Mouse (Mus musculus) leukemia stem cell, adult 10-12 weeks (primary cell): Measurements from ENCODE around the gene Slc25a18. TPM values are rescaled to one million over a fixed set of nuclear protein-coding genes. Genes with fewer than 3 reads are reported as not detected.

Source experiments
- polyA plus RNA-seq: library from polyadenylated mRNA; stranded (reverse); fragments of >175 nt; gene quantifications from 2 replicates; pipeline ENCODE4 v1.2.3, GENCODE M21; 2012; ENCODE audit warnings: low replicate concordance

Gene Slc25a18
- polyA plus RNA-seq = 0.68 and 1.1 TPM in 2 replicates

GRCm38 (mm10) chr6:120773149-120773628 lies at the start of gene Slc25a18:
TSS of gene Slc25a18 (plus strand) at chr6:120773578.

GRCm38 (mm10) chr6:120822307-120822928 lies 49.0 kb downstream of the Slc25a18 start, which contains the start of gene Atp6v1e1:
TSS of gene Atp6v1e1 (minus strand) at chr6:120822793.

DNA sequence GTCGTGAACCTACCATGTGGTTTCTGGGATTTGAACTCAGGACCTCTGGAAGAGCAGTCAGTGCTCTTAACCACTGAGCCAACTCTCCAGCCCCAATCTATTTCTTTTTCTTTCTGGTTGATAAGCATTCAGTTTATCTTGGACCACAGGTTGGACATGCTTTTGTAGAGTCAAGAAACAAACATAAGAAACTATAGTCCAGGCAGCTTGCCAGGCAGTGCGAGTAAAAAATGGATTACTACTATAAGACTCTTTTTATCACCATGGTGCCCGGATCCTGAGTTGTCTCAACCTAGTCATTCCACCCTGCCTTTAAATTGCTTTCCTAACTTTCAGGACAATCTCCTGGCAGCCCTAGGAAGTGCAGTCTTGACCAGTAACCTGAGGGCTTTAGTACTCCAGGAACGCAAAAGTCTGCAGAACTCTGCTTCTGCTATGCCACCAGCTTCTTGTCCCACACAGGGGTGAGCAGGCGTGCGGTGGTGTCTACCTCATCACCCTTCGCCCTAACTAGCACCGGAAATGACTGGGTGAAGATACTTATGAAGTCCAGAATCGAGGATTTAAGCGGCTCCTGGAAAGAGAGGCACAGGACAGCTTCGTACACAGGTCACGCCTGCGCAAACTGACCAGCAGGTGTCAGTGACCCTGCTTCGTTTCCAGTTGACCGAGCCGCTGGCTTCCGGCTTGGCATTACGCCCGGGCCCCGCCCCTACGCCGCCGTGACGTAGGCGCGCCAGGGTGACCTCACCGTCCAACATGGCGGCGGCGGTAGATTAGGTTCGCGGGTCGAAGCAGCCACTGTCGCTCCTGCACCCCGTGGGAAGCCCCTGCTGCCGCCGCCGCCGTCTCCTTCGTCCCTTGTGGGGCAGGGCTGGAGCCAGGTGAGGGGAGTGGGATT lies 62.3 kb downstream of the Slc25a18 start, which contains the start of gene Bcl2l13:
Gene Bcl2l13, plus strand, starts transcription at position 739 of the 901 bp plus-strand sequence.

Other genes starting within 250 kb of the Slc25a18 start
- gene Hdhd5, start 242.3 kb upstream of the Slc25a18 start, polyA plus RNA-seq = 9.0 and 13.4 TPM in 2 replicates
- gene Cecr2, start 107.2 kb upstream of the Slc25a18 start, polyA plus RNA-seq = 52.4 and 81.6 TPM in 2 replicates
- 18.6 and 82.6 TPM in 2 replicates for gene Atp6v1e1, start 49.2 kb downstream of the Slc25a18 start, polyA plus RNA-seq
- gene Bcl2l13, start 62.6 kb downstream of the Slc25a18 start, polyA plus RNA-seq = 367 and 502 TPM in 2 replicates
- gene Bid, start 143.3 kb downstream of the Slc25a18 start, polyA plus RNA-seq = 6.6 and 13.5 TPM in 2 replicates